Mouse (Mus musculus): ENCODE data around the gene Gm43517. TPM values are rescaled to one million over a fixed set of nuclear protein-coding genes. Genes with fewer than 3 reads are reported as not detected.

Gene Gm43517
- total RNA-seq (2012; rRNA removed), result not detected in 2 replicates

DNA sequence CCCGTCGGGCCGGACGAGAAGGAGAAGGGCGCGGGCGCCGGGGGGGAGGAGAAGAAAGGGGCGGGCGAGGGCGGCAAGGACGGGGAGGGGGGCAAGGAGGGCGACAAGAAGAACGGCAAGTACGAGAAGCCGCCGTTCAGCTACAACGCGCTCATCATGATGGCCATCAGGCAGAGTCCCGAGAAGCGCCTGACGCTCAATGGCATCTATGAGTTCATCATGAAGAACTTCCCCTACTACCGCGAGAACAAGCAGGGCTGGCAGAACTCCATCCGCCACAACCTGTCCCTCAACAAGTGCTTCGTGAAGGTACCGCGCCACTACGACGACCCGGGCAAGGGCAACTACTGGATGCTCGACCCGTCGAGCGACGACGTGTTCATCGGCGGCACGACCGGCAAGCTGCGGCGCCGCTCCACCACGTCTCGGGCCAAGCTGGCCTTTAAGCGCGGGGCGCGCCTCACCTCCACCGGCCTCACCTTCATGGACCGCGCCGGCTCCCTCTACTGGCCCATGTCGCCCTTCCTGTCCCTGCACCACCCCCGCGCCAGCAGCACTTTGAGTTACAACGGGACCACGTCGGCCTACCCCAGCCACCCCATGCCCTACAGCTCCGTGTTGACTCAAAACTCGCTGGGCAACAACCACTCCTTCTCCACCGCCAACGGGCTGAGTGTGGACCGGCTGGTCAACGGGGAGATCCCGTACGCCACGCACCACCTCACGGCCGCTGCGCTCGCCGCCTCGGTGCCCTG is at the start of gene Gm43517:
Gene Gm43517 (plus strand): TSS at position 299 of the 755 bp plus-strand sequence.
- no peak for TF ChIP-seq MAFK (IDR thresholded peaks at IDR 0.05; ENCODE audit: insufficient read depth, low read depth, low read length)
- peak; percentile 71 for TF ChIP-seq CHD2 (IDR thresholded peaks at IDR 0.05; ENCODE audit: low read depth, low read length)
- no peak for DNase-seq (ENCODE audit: low read depth, low spot score)
- H3K27ac ChIP-seq (ENCODE audit: insufficient read depth, low read depth, low read length, poor library complexity, severe bottlenecking), result no peak within 1 kb of the TSS
- H3K9me3 ChIP-seq (ENCODE audit: control insufficient read depth, insufficient read depth, low read depth, low read length), result no peaks in the 10 kb centered on the region
- H3K4me3 ChIP-seq (ENCODE audit: insufficient read depth in 1 of 2, low read depth in 1 of 2, low read length in 2 of 2, poor library complexity in 1 of 2, severe bottlenecking in 1 of 2), result peak within 1 kb of the TSS; percentile 82 to 89
- in situ Hi-C loops (cut with MboI; ENCODE audit: low sequenced_read_pairs in 2 of 2, unreplicated experiment in 2 of 2), result no loop called here
- no peaks in the 10 kb centered on the region for H3K36me3 ChIP-seq (ENCODE audit: control insufficient read depth, insufficient read depth, low read length, poor library complexity, severe bottlenecking)
- H3K4me1 ChIP-seq (ENCODE audit: control insufficient read depth in 2 of 2, insufficient read depth in 2 of 2, low read length in 2 of 2, poor library complexity in 1 of 2), result no peaks in the 10 kb centered on the region
- peak within 1 kb of the TSS; percentile 9; the same call in 1 of the 2 replicates for H3K9ac ChIP-seq (ENCODE audit: insufficient read depth, low read depth, low read length, poor library complexity, severe bottlenecking)

DNA sequence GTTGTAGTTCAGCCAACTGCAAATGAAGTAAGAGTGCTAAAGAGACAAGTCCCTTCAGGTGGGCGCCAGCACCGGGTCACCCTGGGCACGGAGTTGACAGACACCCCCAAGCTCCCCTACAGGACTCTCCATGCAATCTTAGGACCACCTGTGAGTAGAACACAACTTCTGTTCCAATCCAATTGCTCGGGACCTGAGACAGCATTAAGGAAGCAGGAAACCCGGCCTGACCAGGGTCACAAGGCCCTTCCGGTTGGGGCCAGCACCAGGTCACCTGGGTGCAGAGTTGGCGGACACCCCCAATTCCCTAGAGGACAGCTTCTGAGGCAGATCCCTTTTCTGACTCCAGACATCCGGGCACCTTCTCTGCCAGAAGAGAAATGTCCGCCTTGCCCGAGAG is 35.3 kb upstream of the Gm43517 start:
- DNase-seq (ENCODE audit: low read depth, low spot score), result no peak
- 0 out of 2 replicates have a peak, but pooled peaks cover 1% of the 10 kb centered on the region for H3K9me3 ChIP-seq (ENCODE audit: control insufficient read depth, insufficient read depth, low read depth, low read length)
- H3K4me3 ChIP-seq (ENCODE audit: insufficient read depth in 1 of 2, low read depth in 1 of 2, low read length in 2 of 2, poor library complexity in 1 of 2, severe bottlenecking in 1 of 2), result no peak overlapping the region
- no peaks in the 10 kb centered on the region for H3K36me3 ChIP-seq (ENCODE audit: control insufficient read depth, insufficient read depth, low read length, poor library complexity, severe bottlenecking)
- TF ChIP-seq ZC3H11A (IDR thresholded peaks at IDR 0.05; ENCODE audit: borderline replicate concordance, low read depth, low read length), result no peak
- no peak for TF ChIP-seq CHD2 (IDR thresholded peaks at IDR 0.05; ENCODE audit: low read depth, low read length)
- no peak for TF ChIP-seq ZNF384 (IDR thresholded peaks at IDR 0.05; ENCODE audit: low read depth, low read length)
- no peak for TF ChIP-seq MAFK (IDR thresholded peaks at IDR 0.05; ENCODE audit: insufficient read depth, low read depth, low read length)
- no peak for TF ChIP-seq HCFC1 (IDR thresholded peaks at IDR 0.05; ENCODE audit: borderline replicate concordance, insufficient read depth, low read length)
- no peaks in the 10 kb centered on the region for H3K4me1 ChIP-seq (ENCODE audit: control insufficient read depth in 2 of 2, insufficient read depth in 2 of 2, low read length in 2 of 2, poor library complexity in 1 of 2)
- in situ Hi-C loops (cut with MboI; ENCODE audit: low sequenced_read_pairs in 2 of 2, unreplicated experiment in 2 of 2), result loop anchor here (25.0 kb wide), 2 partner anchors 1588 to 1613 kb away; no protein-coding TSS in a partner anchor
- H3K9ac ChIP-seq (ENCODE audit: insufficient read depth, low read depth, low read length, poor library complexity, severe bottlenecking), result no peak overlapping the region
- H3K27ac ChIP-seq (ENCODE audit: insufficient read depth, low read depth, low read length, poor library complexity, severe bottlenecking), result no peak overlapping the region

DNA sequence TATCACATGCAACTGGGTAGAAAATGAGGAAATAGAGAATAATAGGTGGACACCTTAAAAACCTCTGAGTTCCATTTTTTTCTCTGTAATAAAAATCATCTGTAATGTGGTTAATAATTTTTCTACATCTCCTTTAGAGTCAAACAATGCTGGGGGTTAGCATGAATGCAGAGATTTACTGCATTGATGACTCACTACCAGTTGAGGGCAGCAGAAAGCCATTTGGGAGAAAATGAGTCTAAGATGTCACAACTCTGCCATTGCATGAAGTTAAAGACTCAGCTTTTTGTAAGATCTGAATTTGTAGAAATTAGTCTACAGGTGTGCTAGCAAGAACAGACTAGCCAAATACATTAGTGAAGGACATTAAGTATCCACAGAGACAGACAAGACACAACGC is 16.0 kb upstream of the Gm43517 start:
- in situ Hi-C loops (cut with MboI; ENCODE audit: low sequenced_read_pairs in 2 of 2, unreplicated experiment in 2 of 2), result loop anchor here (25.0 kb wide), 2 partner anchors 1568 to 1593 kb away; no protein-coding TSS in a partner anchor
- H3K4me3 ChIP-seq (ENCODE audit: insufficient read depth in 1 of 2, low read depth in 1 of 2, low read length in 2 of 2, poor library complexity in 1 of 2, severe bottlenecking in 1 of 2), result no peak overlapping the region
- DNase-seq (ENCODE audit: low read depth, low spot score), result no peak
- no peaks in the 10 kb centered on the region for H3K36me3 ChIP-seq (ENCODE audit: control insufficient read depth, insufficient read depth, low read length, poor library complexity, severe bottlenecking)
- H3K4me1 ChIP-seq (ENCODE audit: control insufficient read depth in 2 of 2, insufficient read depth in 2 of 2, low read length in 2 of 2, poor library complexity in 1 of 2), result no peaks in the 10 kb centered on the region
- no peak overlapping the region for H3K27ac ChIP-seq (ENCODE audit: insufficient read depth, low read depth, low read length, poor library complexity, severe bottlenecking)
- TF ChIP-seq CHD2 (IDR thresholded peaks at IDR 0.05; ENCODE audit: low read depth, low read length) (no peak), ZNF384 (IDR thresholded peaks at IDR 0.05; ENCODE audit: low read depth, low read length) (no peak), MAFK (IDR thresholded peaks at IDR 0.05; ENCODE audit: insufficient read depth, low read depth, low read length) (no peak), ZC3H11A (IDR thresholded peaks at IDR 0.05; ENCODE audit: borderline replicate concordance, low read depth, low read length) (no peak), HCFC1 (IDR thresholded peaks at IDR 0.05; ENCODE audit: borderline replicate concordance, insufficient read depth, low read length) (no peak)
- no peaks in the 10 kb centered on the region for H3K9me3 ChIP-seq (ENCODE audit: control insufficient read depth, insufficient read depth, low read depth, low read length)
- H3K9ac ChIP-seq (ENCODE audit: insufficient read depth, low read depth, low read length, poor library complexity, severe bottlenecking), result no peak overlapping the region

DNA sequence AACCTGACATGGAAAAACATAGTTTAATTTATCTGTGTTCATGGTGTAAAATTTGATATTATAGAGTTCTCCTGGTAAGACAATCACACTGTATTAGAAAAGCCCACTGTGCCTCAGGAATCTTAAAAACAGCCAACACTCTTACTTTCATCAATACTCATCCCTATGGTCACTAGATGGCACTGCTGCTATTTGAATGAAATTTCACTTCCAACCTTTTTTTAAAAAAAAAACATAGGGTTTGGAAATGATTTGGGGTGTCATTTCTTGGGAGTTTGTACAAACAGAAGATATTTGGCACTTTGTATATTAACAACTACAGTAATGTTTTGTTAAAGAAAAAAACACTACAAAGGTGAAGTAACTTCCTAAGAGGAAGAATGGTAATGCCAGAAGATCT is 12.8 kb upstream of the Gm43517 start:
- TF ChIP-seq ZNF384 (IDR thresholded peaks at IDR 0.05; ENCODE audit: low read depth, low read length) (peak; percentile 71), CHD2 (IDR thresholded peaks at IDR 0.05; ENCODE audit: low read depth, low read length) (no peak)
- no peak for DNase-seq (ENCODE audit: low read depth, low spot score)
- in situ Hi-C loops (cut with MboI; ENCODE audit: low sequenced_read_pairs in 2 of 2, unreplicated experiment in 2 of 2), result loop anchor here (25.0 kb wide), 2 partner anchors 1565 to 1590 kb away; no protein-coding TSS in a partner anchor
- Histone ChIP-seq H3K27ac (ENCODE audit: insufficient read depth, low read depth, low read length, poor library complexity, severe bottlenecking) (no peak overlapping the region), H3K4me1 (ENCODE audit: control insufficient read depth in 2 of 2, insufficient read depth in 2 of 2, low read length in 2 of 2, poor library complexity in 1 of 2) (no peaks in the 10 kb centered on the region), H3K9ac (ENCODE audit: insufficient read depth, low read depth, low read length, poor library complexity, severe bottlenecking) (no peak overlapping the region), H3K36me3 (ENCODE audit: control insufficient read depth, insufficient read depth, low read length, poor library complexity, severe bottlenecking) (no peaks in the 10 kb centered on the region), H3K9me3 (ENCODE audit: control insufficient read depth, insufficient read depth, low read depth, low read length) (no peaks in the 10 kb centered on the region), H3K4me3 (ENCODE audit: insufficient read depth in 1 of 2, low read depth in 1 of 2, low read length in 2 of 2, poor library complexity in 1 of 2, severe bottlenecking in 1 of 2) (no peak overlapping the region)
